Comparison of ENCODE assay signal across 8 mouse cellular contexts in genomic region chr17:26503981-26504671, GRCm38 (mm10). TPM values are rescaled to one million over a fixed set of nuclear protein-coding genes. Genes with fewer than 3 reads are reported as not detected.
DNase-seq lines count a peak whose midpoint lies in the region; ATAC-seq and TF ChIP-seq lines count a peak whose summit lies in the region.

No protein-coding gene starts in this region.

- H3K36me3 ChIP-seq in hindbrain, embryonic 11.5 days (ENCODE audit: control insufficient read depth, insufficient read depth, low read length) = no peaks in the 10 kb centered on the region
- H3K36me3 ChIP-seq in lung, embryonic 16.5 days (ENCODE audit: control insufficient read depth, insufficient read depth, low read length) = peaks cover 5% of the 10 kb centered on the region

- H3K4me3 ChIP-seq in brown adipose tissue, adult 24 weeks (ENCODE audit: insufficient read depth, low read depth, low read length) = peak overlapping the region; percentile 41
- no peak overlapping the region for H3K4me3 ChIP-seq in hindbrain, embryonic 11.5 days (ENCODE audit: low read depth, low read length)
- peak overlapping the region; percentile 38; the same call in 1 of the 2 replicates for H3K4me3 ChIP-seq in lung, embryonic 16.5 days (ENCODE audit: low read length)

- in situ Hi-C loops in Patski (cut with MboI; ENCODE audit: low pct_unique_long_range_greater_than_20kb) = no loop called here

- H3K4me1 ChIP-seq in brown adipose tissue, adult 24 weeks (ENCODE audit: control insufficient read depth, insufficient read depth, insufficient read length, low read length) = peaks cover 3% of the 10 kb centered on the region; the same call in 1 of the 2 replicates
- peaks cover 25% of the 10 kb centered on the region for H3K4me1 ChIP-seq in hindbrain, embryonic 11.5 days (replicated peaks; ENCODE audit: control insufficient read depth, insufficient read depth, low read length)
- H3K4me1 ChIP-seq in lung, embryonic 16.5 days (replicated peaks; ENCODE audit: control insufficient read depth, insufficient read depth, low read length) = peaks cover 47% of the 10 kb centered on the region

- peak overlapping the region; percentile 87 for H3K27ac ChIP-seq in brown adipose tissue, adult 24 weeks (replicated peaks; ENCODE audit: low read depth, low read length)
- peak overlapping the region; percentile 92 for H3K27ac ChIP-seq in hindbrain, embryonic 11.5 days (ENCODE audit: low read depth, low read length)
- H3K27ac ChIP-seq in lung, embryonic 16.5 days (ENCODE audit: low read length) = peak overlapping the region; percentile 96

- peak overlapping the region; percentile 44 for H3K4me2 ChIP-seq in hindbrain, embryonic 11.5 days (replicated peaks; ENCODE audit: low read depth, low read length)
- peak overlapping the region; percentile 90 for H3K4me2 ChIP-seq in lung, embryonic 16.5 days (ENCODE audit: low read depth, low read length)

- no peaks in the 10 kb centered on the region for H3K27me3 ChIP-seq in Patski
- H3K27me3 ChIP-seq in hindbrain, embryonic 11.5 days (ENCODE audit: control insufficient read depth, insufficient read depth, low read length) = no peaks in the 10 kb centered on the region
- H3K27me3 ChIP-seq in lung, embryonic 16.5 days (ENCODE audit: control insufficient read depth, insufficient read depth, low read depth, low read length) = no peaks in the 10 kb centered on the region

- CTCF ChIA-PET in Patski (lab: Charles Lee) = interaction anchor here (1.1 to 1.5 kb wide), 2 partner anchors 84 to 133 kb away, joined by 3 read pairs; no protein-coding TSS in a partner anchor

- DNase-seq in Patski (ENCODE audit: low read depth, low spot score) = no peak
- DNase-seq in hindbrain, embryonic 11.5 days (ENCODE audit: low spot score) = peak; percentile 34
- peak; percentile 82 for DNase-seq in layer of hippocampus, adult 9-11 months
- peak; percentile 60 to 85 for DNase-seq in right cerebral cortex, postnatal 36 days (ENCODE audit: low spot score in 2 of 2)
- DNase-seq in c-Kit-positive CD71-positive TER-119-positive erythroid progenitor cells, embryonic 14.5 days (ENCODE audit: low spot score) = no peak

- no peaks in the 10 kb centered on the region for H3K9me3 ChIP-seq in hindbrain, embryonic 11.5 days (ENCODE audit: control insufficient read depth, low read length)
- no peaks in the 10 kb centered on the region for H3K9me3 ChIP-seq in lung, embryonic 16.5 days (ENCODE audit: control insufficient read depth, low read length)

- POLR2A ChIA-PET in Patski (lab: Charles Lee) = interaction anchor here (0.7 to 7.6 kb wide), 6 partner anchors 10 to 189 kb away, joined by 3 to 58 read pairs (median 4); no protein-coding TSS in a partner anchor

- ATAC-seq in Patski = peak; percentile 0
- ATAC-seq in frontal cortex, adult (ENCODE audit: low TSS enrichment) = peak; percentile 29
- ATAC-seq in hindbrain, embryonic 11.5 days (ENCODE audit: low FRiP score) = no peak
- ATAC-seq in lung, embryonic 16.5 days (ENCODE audit: low read depth) = peak; percentile 26

- TF ChIP-seq CTCF in Patski (IDR thresholded peaks at IDR 0.05) = no peak

- peak overlapping the region; percentile 52 for H3K9ac ChIP-seq in hindbrain, embryonic 11.5 days (ENCODE audit: low read depth, low read length)
- peak overlapping the region; percentile 60 for H3K9ac ChIP-seq in lung, embryonic 16.5 days (ENCODE audit: low read length)

- 34% methylated on average over 11 of the region's 11 CpGs for WGBS in hindbrain, embryonic 11.5 days
- WGBS in lung, embryonic 16.5 days = 6% methylated on average over 11 of the region's 11 CpGs

RNA-seq across cellular contexts. Expression of gene Ergic1, which starts 57.2 kb away (rescaled TPM):
- 287 TPM for polyA plus RNA-seq in Patski (2021)
- 124 and 179 TPM in 2 replicates for polyA plus RNA-seq in brown adipose tissue, adult 24 weeks (2012; ENCODE audit: insufficient read depth, insufficient read length, missing spikeins)
- 112 and 119 TPM in 2 replicates for polyA plus RNA-seq in hindbrain, embryonic 11.5 days (2014; fragmentation: Nextera tagmentation; extraction: Ambion mirVana)
- polyA plus RNA-seq in lung, embryonic 16.5 days (2015; fragmentation: Nextera tagmentation; extraction: Ambion mirVana) = 84.3 and 94.6 TPM in 2 replicates

RNA-seq across cellular contexts. Expression of gene Dusp1, which starts 57.8 kb away (rescaled TPM):
- polyA plus RNA-seq in Patski (2021) = 465 TPM
- polyA plus RNA-seq in brown adipose tissue, adult 24 weeks (2012; ENCODE audit: insufficient read depth, insufficient read length, missing spikeins) = 44.4 and 326 TPM in 2 replicates
- 34.9 and 39.0 TPM in 2 replicates for polyA plus RNA-seq in hindbrain, embryonic 11.5 days (2014; fragmentation: Nextera tagmentation; extraction: Ambion mirVana)
- polyA plus RNA-seq in lung, embryonic 16.5 days (2015; fragmentation: Nextera tagmentation; extraction: Ambion mirVana) = 25.2 and 28.4 TPM in 2 replicates

Comparison
In these comparisons a context has a peak if more than half of its experiments do, and no peak if none do; other contexts are left out.
1. DNase-seq: peak in hindbrain, embryonic 11.5 days (single experiment), layer of hippocampus, adult 9-11 months (single experiment) and right cerebral cortex, postnatal 36 days (2 of 2); none in Patski (single experiment) and c-Kit-positive CD71-positive TER-119-positive erythroid progenitor cells, embryonic 14.5 days (single experiment).
2. Peak in every context shown above with its lines, with median percentiles within 50 percentile points of each other: H3K27ac ChIP-seq.